Mouse (Mus musculus) bone marrow, adult 2 months (tissue): ENCODE measurements around the gene Icam1. TPM values are rescaled to one million over a fixed set of nuclear protein-coding genes. Genes with fewer than 3 reads are reported as not detected.

Experiments used
- H3K27ac ChIP-seq: fragments of 200-500 bp; 2 replicates; pipeline ENCODE4 v1.5.1; 2012; ENCODE audit warnings: low read depth, mild to moderate bottlenecking, control low read depth, inconsistent platforms, low read length; ENCODE audit not compliant: control insufficient read depth, poor library complexity, insufficient read depth
- H3K4me1 ChIP-seq: fragments of 200-500 bp; 2 replicates; pipeline ENCODE4 v1.6.1; 2011; ENCODE audit warnings: low read length; ENCODE audit not compliant: control insufficient read depth, insufficient read depth
- H3K4me3 ChIP-seq: fragments of 200-500 bp; replicated peaks from 2 replicates; pipeline ENCODE3; 2011; ENCODE audit warnings: mild to moderate bottlenecking, low read depth, low read length, control low read depth; ENCODE audit not compliant: control insufficient read depth
- CTCF ChIP-seq: fragments of 200-500 bp; IDR thresholded peaks from 2 replicates; pipeline ENCODE4 v1.5.1; 2011; ENCODE audit warnings: low read length, control low read depth; ENCODE audit not compliant: control insufficient read depth, insufficient read depth
- POLR2A ChIP-seq: fragments of 200-500 bp; IDR thresholded peaks from 2 replicates; pipeline ENCODE4 v1.6.1; 2011; ENCODE audit warnings: low read depth, mild to moderate bottlenecking, control low read depth, low read length, borderline replicate concordance; ENCODE audit not compliant: control insufficient read depth
- WGBS: fragments of 180-500 bp; shearing (Covaris S2); methylation state at CpG from one replicate; pipeline ENCODE4 v1.1.7; 2018; 5-methylcytosine and 5-hydroxymethylcytosine counted together
- polyA plus RNA-seq: library from polyadenylated mRNA; stranded (reverse); fragments of >200 nt; gene quantifications from 2 replicates; pipeline ENCODE4 v1.2.4, GENCODE M21; 2011; ENCODE audit warnings: low replicate concordance; ENCODE audit not compliant: missing spikeins, insufficient read depth, insufficient read length

Icam1 gene
- polyA plus RNA-seq, 1 experiment = 15.3 TPM

DNA sequence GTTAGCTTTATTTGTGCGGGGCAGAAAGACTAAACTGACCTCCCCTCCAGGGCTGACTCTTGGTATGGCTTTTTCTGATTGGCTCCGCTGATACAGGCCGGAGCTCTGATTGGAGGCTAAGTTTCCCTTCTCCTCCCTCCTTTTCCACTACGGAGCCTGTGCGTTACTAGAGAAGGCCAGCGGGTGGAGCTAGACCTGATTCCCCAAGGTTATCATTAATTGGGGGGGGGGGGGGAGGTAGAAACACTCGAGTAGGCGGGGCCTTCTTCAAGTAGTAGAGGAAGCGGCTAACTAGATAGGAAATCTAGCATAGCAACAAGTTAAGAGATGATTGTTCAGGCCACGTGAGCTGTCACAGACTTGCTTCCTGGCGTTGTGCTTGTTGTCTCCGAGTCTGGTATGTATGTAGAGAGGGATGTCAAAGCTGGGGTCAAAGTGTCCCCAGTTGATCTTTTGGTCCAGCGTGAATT is 15.0 kb downstream of the Icam1 start:
- Histone ChIP-seq H3K4me1 (peaks cover 2% of the 10 kb centered on the region; the same call in 1 of the 2 replicates), H3K27ac (peak overlapping the region; percentile 81), H3K4me3 (peak overlapping the region; percentile 78)
- WGBS = 1% methylated on average over 13 of the region's 13 CpGs
- peak; percentile 64 for TF ChIP-seq CTCF
- no peak for TF ChIP-seq POLR2A

DNA sequence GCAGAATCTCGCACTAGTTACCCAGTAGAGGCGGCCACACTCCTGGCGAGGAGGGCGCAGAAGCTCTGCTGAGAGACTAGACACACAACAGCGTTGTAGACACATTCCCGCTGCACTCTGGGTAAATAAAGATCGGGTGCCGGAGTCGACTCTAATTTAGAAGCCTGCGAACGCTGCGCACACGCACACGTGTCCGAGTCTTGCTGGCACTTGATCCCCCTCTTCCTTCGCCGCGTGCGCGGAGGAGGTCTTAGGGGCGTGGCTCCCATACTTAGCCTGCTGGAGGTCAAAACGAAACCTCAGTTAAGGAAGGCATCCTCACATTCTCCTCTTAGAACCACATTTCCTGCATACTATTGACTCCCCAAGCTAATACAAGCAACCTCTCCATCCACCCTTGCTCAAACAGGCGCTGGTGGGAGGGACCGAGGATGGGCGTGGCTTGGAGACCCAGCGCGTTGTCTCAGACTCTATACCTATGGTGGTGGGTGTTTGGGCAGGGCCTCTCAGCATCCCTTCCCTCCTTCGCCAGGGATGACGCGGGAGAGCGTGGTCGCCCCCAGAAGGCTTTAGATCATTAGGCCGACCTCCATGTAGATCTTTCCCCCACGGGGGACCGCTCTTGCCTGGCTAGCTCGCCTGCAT is 15.6 kb downstream of the Icam1 start:
- Histone ChIP-seq H3K4me3 (peak overlapping the region; percentile 78), H3K27ac (peak overlapping the region; percentile 81), H3K4me1 (peaks cover 2% of the 10 kb centered on the region; the same call in 1 of the 2 replicates)
- 1% methylated on average over 36 of the region's 36 CpGs for WGBS
- TF ChIP-seq CTCF = no peak
- TF ChIP-seq POLR2A = no peak

DNA sequence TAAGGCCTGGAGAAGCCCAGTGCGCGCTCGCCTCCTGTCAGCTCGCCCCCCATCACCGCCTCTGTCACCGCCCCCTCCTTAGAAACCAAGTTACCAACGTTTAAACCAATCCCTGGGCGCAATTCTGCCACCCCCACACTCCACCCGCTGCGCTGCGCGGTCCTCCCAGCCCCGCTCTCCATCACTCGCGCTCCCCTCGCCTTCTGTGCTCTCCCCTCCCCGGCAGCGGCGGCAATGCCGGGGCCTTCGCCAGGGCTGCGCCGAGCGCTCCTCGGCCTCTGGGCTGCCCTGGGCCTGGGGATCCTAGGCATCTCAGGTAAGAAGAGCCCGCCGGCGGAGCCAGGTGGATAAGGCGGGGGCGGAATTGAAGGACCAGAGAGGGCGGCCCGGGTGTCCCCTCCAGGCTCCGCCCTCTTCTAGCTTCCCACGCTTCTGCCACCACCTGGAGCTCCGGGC is 16.1 kb downstream of the Icam1 start, which contains the start of gene Icam5:
Icam5 (plus strand) TSS at position 178 of the 456 bp plus-strand sequence.
- Histone ChIP-seq H3K4me3 (peak within 1 kb of the TSS; percentile 78), H3K27ac (peak within 1 kb of the TSS; percentile 81), H3K4me1 (peaks cover 2% of the 10 kb centered on the region; the same call in 1 of the 2 replicates)
- 1% methylated on average over 35 of the region's 35 CpGs for WGBS
- peak; percentile 20; the same call in 1 of the 2 replicates for TF ChIP-seq POLR2A
- no peak for TF ChIP-seq CTCF

DNA sequence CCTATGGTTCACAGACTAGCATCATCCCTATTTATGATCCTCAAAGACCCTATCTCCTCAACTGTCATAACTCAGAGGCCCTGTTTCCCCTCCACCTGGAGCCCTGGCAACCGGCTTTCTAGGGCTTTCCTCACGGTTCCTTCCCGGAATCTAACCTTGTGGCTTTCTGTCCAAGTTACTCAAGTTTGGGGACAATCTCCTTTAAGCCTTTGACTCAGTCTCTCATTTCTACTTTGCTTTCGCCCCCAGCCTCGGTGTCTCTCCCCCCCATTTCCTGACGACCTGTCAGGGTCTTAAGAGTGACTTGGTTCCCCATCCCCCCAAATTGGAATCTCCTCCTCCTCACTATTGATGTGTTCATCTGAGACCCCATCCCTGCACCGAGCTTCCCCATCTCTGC is 16.7 kb downstream of the Icam1 start:
- no peak for TF ChIP-seq POLR2A
- TF ChIP-seq CTCF = no peak
- no peak overlapping the region for H3K27ac ChIP-seq
- peak overlapping the region; percentile 22 for H3K4me3 ChIP-seq
- H3K4me1 ChIP-seq = peaks cover 2% of the 10 kb centered on the region; the same call in 1 of the 2 replicates
- WGBS = 4% methylated on average over 7 of the region's 7 CpGs

DNA sequence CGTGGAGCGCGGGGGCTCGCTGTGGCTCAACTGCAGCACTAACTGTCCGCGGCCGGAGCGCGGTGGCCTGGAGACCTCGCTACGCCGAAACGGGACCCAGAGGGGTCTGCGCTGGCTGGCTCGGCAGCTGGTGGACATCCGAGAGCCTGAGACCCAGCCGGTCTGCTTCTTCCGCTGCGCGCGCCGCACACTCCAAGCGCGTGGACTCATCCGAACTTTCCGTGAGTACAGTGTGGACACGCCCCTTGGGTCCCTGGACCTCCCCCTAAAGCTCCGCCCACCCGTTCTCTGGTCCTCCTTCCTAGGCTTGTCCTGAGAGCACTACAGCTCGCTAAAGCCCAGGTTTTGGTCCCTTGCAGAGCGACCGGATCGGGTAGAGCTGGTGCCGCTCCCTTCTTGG is 17.4 kb downstream of the Icam1 start:
- peaks cover 2% of the 10 kb centered on the region; the same call in 1 of the 2 replicates for H3K4me1 ChIP-seq
- no peak overlapping the region for H3K27ac ChIP-seq
- under 1% methylated on average over 34 of the region's 34 CpGs for WGBS
- H3K4me3 ChIP-seq = peak overlapping the region; percentile 42
- TF ChIP-seq CTCF (no peak), POLR2A (peak; percentile 41; the same call in 1 of the 2 replicates)

DNA sequence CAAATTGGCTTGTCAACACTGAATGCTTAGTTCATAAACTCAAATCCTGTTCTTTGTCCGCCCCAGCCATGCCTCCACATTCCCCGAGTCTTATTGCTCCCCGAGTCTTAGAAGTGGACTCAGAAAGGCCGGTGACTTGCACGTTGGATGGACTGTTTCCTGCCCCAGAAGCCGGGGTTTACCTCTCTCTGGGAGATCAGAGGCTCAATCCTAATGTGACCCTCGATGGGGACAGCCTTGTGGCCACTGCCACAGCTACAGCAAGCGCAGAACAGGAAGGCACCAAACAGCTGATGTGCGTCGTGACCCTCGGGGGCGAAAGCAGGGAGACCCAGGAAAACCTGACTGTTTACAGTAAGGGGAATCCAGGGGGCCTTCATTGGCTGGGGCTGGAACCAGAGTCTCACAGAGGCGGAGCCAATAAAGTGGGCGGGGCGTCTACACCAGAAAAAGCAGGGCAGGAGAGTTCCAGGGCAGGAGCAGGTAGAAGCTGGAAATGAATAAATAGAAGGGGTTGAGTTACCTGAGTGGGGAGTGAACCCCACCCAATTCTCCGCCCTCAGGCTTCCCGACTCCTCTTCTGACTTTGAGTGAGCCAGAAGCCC is 18.8 kb downstream of the Icam1 start:
- TF ChIP-seq POLR2A = no peak
- no peak for TF ChIP-seq CTCF
- H3K27ac ChIP-seq = no peak overlapping the region
- 9% methylated on average over 17 of the region's 17 CpGs for whole genome bisulfite sequencing
- no peak overlapping the region for H3K4me3 ChIP-seq
- peaks cover 2% of the 10 kb centered on the region; the same call in 1 of the 2 replicates for H3K4me1 ChIP-seq

DNA sequence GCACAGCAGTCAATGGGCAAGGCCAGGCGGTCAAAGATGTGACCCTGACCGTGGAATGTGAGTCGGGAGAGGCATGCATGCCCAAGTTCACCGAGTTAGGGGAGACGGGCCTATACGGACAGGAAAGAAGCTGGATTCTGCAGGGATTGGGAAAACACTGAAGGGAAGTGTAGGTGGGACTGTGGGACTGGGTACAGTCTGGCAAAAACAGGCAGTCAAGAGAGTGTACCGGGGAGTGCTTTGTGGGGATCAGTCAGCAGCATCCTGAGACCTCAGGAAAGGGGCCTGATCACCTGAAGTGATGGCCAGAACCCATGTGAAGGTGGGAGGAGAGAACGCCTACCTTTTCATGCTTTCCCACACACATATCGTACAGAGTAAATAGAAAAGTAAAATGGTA is 19.8 kb downstream of the Icam1 start:
- TF ChIP-seq CTCF (no peak), POLR2A (no peak)
- no peak overlapping the region for H3K27ac ChIP-seq
- H3K4me1 ChIP-seq = no peaks in the 10 kb centered on the region; the same call in 1 of the 2 replicates
- WGBS = 47% methylated on average over 9 of the region's 9 CpGs
- no peak overlapping the region for H3K4me3 ChIP-seq

DNA sequence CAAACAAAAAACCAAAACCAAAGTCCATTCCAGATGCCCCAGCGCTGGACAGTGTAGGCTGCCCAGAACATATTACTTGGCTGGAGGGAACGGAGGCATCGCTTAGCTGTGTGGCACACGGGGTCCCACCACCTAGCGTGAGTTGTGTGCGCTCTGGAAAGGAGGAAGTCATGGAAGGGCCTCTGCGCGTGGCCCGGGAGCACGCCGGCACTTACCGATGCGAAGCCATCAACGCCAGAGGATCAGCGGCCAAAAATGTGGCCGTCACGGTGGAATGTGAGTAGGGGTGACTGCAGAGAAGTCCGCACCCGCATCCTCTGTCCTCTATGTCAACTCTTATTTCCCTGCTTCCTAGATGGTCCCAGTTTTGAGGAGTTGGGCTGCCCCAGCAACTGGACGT is 20.4 kb downstream of the Icam1 start:
- Histone ChIP-seq H3K4me3 (no peak overlapping the region), H3K4me1 (no peaks in the 10 kb centered on the region; the same call in 1 of the 2 replicates)
- 8% methylated on average over 20 of the region's 20 CpGs for WGBS

More for the DNA sequence above, 20.4 kb downstream of the Icam1 start:
- H3K27ac ChIP-seq = no peak overlapping the region
- TF ChIP-seq CTCF (no peak), POLR2A (no peak)
